Mouse (Mus musculus) kidney, embryonic 16.5 days (tissue): ENCODE data around the gene Gm17387. TPM values are rescaled to one million over a fixed set of nuclear protein-coding genes. Genes with fewer than 3 reads are reported as not detected.
"Not testable (repeated sequence)": the region's sequence is repeated elsewhere in the genome, so short reads cannot be mapped to it uniquely, and the experiment has no call there.

ENCODE experiments used
- ATAC-seq: fragments of 200-750 bp; cut with Nextera tagmentation; 2 replicates; pipeline ENCODE4 v1.8.0; 2017; ENCODE audit warnings: moderate TSS enrichment; ENCODE audit not compliant: low FRiP score, low TSS enrichment
- H3K27ac ChIP-seq: fragments of 300-500 bp; sonication (generic); 2 replicates; pipeline ENCODE4 v1.5.1; 2014; ENCODE audit warnings: low read length
- H3K27me3 ChIP-seq: fragments of 300-500 bp; sonication (generic); 2 replicates; pipeline ENCODE4 v1.6.1; 2014; ENCODE audit warnings: low read length, control low read depth, mixed read lengths; ENCODE audit not compliant: insufficient read depth
- H3K36me3 ChIP-seq: fragments of 300-500 bp; sonication (generic); 2 replicates; pipeline ENCODE4 v1.6.1; 2014; ENCODE audit warnings: low read length, control low read depth, mixed read lengths; ENCODE audit not compliant: insufficient read depth
- H3K4me1 ChIP-seq: fragments of 300-500 bp; sonication (generic); 2 replicates; pipeline ENCODE4 v1.6.1; 2014; ENCODE audit warnings: low read length, control low read depth, mixed read lengths; ENCODE audit not compliant: insufficient read depth
- H3K4me2 ChIP-seq: fragments of 300-500 bp; sonication (generic); replicated peaks from 2 replicates; pipeline ENCODE4 v1.6.1; 2014; ENCODE audit warnings: low read depth, low read length
- H3K4me3 ChIP-seq: fragments of 300-500 bp; sonication (generic); 2 replicates; pipeline ENCODE4 v1.5.1; 2014; ENCODE audit warnings: mild to moderate bottlenecking, low read length
- H3K9ac ChIP-seq: fragments of 300-500 bp; sonication (generic); replicated peaks from 2 replicates; pipeline ENCODE4 v1.6.1; 2014; ENCODE audit warnings: low read length
- H3K9me3 ChIP-seq: fragments of 300-500 bp; sonication (generic); 2 replicates; pipeline ENCODE4 v1.6.1; 2016; ENCODE audit warnings: low read length, control low read depth
- WGBS: fragments of 180-500 bp; shearing (Covaris S2); extraction: QIAGEN DNeasy Blood & Tissue Kit; methylation state at CpG from one replicate; pipeline ENCODE4 v1.1.7; 2014; 5-methylcytosine and 5-hydroxymethylcytosine counted together
- polyA plus RNA-seq: library from polyadenylated mRNA; unstranded; fragments of >200 nt; fragmentation: Nextera tagmentation; extraction: Ambion mirVana; gene quantifications from 2 replicates; pipeline ENCODE4 v1.2.1, GENCODE M21; 2015

Gene Gm17387
- polyA plus RNA-seq, 1 experiment from 2014 or later: not detected

DNA sequence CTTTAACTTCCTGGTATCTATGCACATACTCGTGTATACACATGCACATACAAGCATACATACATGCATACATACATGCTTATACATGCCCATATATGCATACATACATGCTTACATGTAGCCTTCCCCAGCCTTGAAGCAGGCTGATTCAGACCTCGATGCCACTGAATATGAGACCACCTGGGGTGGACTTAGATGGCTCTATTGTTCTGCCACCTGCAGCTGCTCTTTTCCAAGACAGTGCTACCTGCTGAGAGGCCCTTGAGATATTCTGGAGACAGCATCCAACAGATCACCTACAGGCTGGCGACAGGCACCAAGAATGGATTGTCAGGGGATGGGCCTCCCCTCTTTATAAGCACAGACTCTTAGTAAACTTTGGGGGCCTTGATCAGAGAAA is 1.5 kb downstream of the Gm17387 start:
- peaks cover 7% of the 10 kb centered on the region; the same call in 1 of the 2 replicates for H3K4me1 ChIP-seq
- no peaks in the 10 kb centered on the region for H3K36me3 ChIP-seq
- no peak overlapping the region for H3K9ac ChIP-seq
- no peaks in the 10 kb centered on the region for H3K9me3 ChIP-seq
- no peak overlapping the region for H3K27ac ChIP-seq
- no peak for ATAC-seq
- H3K27me3 ChIP-seq: no peaks in the 10 kb centered on the region
- WGBS: 62% methylated on average over 3 of the region's 3 CpGs
- H3K4me3 ChIP-seq: no peak overlapping the region
- H3K4me2 ChIP-seq: no peak overlapping the region

DNA sequence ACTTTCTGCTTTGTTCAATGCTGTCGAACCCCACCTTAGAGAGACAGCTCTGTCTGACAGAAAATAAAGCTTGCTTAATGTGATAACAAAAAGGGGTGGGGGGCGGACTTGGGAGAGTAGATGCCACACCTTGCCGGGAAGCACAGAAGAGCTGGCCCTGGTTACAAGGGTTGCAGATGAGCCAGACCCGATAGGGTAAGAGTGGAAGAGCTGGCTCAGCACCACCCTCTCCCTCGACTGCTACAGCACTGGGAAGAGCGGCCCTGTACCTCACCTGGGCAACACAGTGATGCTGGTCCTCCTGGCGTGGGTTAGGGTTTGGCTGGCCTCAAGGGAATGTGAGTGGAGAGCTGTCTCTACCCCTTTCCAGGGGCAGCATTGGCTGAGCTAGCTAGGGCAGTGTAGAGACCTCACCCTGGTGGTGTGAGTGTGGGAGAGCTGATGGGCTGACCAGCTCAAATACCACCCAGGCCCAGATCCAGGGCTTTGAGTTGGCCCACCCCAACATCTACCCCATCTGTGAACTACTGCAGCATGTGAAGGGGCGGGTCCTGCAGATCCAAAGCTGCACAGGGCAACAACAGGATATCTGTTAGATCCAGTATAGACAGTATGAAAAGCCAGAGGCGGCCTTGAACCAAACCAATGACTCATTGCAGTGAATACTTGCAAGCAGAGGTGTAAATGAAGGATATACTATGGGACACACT is 3.7 kb downstream of the Gm17387 start:
- no peaks in the 10 kb centered on the region for H3K36me3 ChIP-seq
- no peak overlapping the region for H3K4me3 ChIP-seq
- H3K9me3 ChIP-seq: no peaks in the 10 kb centered on the region
- H3K27ac ChIP-seq: no peak overlapping the region
- ATAC-seq: no peak
- H3K4me2 ChIP-seq: no peak overlapping the region
- no peaks in the 10 kb centered on the region for H3K27me3 ChIP-seq
- no peaks in the 10 kb centered on the region for H3K4me1 ChIP-seq
- WGBS: 76% methylated on average over 9 of the region's 9 CpGs
- no peak overlapping the region for H3K9ac ChIP-seq

DNA sequence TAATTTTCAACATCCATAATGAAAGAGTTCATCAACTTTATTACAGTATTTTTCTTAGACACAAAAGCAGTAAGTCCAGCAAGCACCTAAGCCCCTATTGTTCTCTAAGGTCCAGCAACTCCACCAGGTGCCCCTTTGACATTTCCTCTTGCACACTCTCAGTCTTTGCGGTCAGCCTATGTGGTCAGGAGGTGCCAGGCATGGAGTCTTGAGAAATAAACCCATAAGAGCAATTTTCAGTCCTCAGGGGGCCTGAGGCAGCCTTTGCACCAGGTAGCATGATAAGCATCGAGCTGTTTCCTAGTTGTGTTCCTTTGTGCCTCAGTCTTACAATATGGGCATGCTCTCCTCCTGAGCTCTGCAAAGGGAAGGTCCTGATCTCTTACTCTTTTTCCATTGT is 7.7 kb downstream of the Gm17387 start:
- not testable (repeated sequence) for H3K27ac ChIP-seq, H3K27me3 ChIP-seq, H3K4me1 ChIP-seq, H3K4me2 ChIP-seq, H3K4me3 ChIP-seq, H3K9me3 ChIP-seq, ATAC-seq, H3K36me3 ChIP-seq, H3K9ac ChIP-seq
- WGBS: 67% methylated on average over 1 of the region's 2 CpGs

DNA sequence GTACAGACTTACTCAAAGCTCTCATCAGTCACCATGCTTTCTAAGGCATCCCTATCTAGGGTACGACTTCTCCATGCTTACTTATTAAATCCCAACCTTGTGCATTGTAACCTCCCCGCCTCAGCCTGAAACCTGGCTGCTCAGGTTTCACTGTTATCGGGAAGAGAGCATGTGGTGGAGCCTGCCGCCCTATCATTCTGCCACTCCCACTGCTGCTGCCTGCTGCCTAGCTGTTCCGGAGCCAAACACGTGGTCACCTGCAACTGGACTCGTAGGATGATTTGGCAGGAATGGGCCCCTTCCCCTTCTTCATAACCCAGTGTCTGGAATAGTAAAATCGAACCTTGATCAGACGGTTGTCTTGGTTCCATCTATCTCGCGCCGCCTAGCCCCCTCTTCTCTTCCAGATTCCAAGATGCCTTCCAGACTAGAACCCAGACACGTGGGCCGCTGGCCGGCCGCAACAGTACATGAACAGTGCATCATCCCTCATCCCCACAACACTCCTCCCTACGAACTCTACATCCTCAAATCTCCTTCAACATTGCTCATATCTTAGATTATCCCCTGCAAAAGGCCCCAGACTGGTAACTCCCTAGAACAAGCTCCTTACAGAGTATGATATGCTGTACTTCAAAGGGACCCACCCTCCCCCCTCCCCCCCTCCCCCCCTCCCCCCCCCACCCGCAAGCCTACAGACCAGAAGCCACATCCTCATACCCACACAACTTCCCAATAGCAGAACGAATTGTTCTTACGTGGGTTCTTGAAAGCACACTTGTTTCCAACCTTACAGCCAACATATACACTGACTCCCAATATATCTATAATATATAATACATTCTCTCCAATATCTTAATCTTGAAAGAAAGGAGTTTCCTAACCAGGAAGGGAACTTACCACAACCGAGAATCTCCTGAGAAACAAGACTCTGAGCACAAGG is 9.4 kb downstream of the Gm17387 start:
- Histone ChIP-seq H3K4me2 (no peak overlapping the region), H3K9me3 (no peaks in the 10 kb centered on the region), H3K4me1 (peaks cover 3% of the 10 kb centered on the region; the same call in 1 of the 2 replicates), H3K27ac (no peak overlapping the region), H3K4me3 (no peak overlapping the region), H3K9ac (no peak overlapping the region), H3K27me3 (no peaks in the 10 kb centered on the region), H3K36me3 (no peaks in the 10 kb centered on the region)
- WGBS: 64% methylated on average over 20 of the region's 21 CpGs
- ATAC-seq: no peak

DNA sequence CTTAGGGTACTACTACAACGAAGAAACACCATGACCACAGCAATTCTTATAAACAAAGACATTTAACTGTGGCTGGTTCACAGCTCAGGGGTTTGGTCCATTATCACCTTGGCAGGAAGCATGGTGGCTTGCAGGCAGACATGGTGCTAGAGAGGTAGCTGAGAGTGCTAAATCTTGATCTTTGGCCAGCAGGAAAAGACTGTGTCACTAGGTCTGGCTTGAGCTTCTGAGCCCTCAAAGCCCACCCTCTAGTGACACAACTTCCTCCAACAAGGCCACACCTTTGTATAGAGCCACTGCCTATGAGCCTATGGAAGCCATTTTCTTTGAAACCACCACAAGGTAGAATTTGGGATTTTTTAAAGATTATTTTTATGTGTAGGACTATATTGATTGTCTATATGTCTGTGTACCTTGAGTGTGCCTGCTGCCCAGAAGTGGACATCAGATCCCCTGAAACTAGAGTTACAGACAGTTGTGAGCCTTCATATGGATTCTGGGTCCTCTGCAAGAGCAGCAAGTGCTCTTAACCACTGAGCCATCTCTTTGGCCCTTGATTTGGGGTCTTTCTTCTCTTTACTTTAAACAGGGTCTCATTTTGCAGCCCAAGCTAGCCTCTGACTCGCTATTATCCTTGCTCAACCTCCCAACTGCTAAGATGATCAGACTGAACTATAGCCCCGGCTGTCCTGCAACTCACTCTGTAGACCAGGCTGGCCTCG is 10.6 kb downstream of the Gm17387 start:
- H3K9ac ChIP-seq: no peak overlapping the region
- H3K27ac ChIP-seq: no peak overlapping the region
- H3K4me1 ChIP-seq: peaks cover 3% of the 10 kb centered on the region; the same call in 1 of the 2 replicates
- no peak for ATAC-seq
- no peaks in the 10 kb centered on the region for H3K36me3 ChIP-seq
- no peak overlapping the region for H3K4me3 ChIP-seq
- H3K9me3 ChIP-seq: no peaks in the 10 kb centered on the region
- H3K27me3 ChIP-seq: no peaks in the 10 kb centered on the region
- 88% methylated on average over 4 of the region's 4 CpGs for WGBS
- H3K4me2 ChIP-seq: no peak overlapping the region

DNA sequence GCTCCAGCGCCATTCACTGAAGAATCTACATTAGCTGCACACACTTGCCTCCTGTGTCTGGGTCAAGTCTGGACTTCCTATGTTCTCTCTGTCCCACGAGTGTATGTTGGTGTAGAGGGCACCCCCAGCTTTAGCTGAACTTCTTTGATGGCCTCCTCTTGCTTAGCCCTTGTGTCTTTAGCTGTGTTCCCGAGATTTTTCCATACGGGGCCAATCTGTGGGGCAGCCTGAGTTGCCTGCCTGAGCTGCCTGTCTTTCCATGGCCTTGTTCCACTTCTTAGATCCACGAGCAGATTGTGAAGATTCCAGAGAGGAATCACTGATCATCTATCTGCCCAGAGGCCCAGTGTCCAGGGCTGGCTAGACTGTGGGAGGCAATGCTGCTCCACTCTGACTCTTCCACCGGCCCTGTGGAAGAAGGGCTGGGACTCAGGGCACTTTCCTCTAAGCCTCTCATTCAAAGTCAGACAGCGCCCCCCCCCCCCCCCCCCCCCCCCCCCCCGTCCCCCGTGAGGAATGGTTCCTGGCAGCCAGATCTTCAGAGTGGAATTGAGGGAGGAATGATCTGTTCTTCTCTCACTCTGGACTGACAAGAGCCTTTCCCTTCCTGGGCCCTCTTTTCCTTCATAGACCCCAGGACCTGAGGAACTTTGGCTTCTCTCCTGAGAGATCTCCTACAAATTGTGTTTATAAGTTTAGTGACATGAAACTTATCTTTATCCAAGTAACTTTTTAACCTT is 12.1 kb downstream of the Gm17387 start:
- ATAC-seq: 0 out of 2 replicates have a peak, but pooled peaks have one; percentile 37
- Histone ChIP-seq H3K9me3 (no peaks in the 10 kb centered on the region), H3K4me2 (no peak overlapping the region; the same call in 1 of the 2 replicates)

DNA sequence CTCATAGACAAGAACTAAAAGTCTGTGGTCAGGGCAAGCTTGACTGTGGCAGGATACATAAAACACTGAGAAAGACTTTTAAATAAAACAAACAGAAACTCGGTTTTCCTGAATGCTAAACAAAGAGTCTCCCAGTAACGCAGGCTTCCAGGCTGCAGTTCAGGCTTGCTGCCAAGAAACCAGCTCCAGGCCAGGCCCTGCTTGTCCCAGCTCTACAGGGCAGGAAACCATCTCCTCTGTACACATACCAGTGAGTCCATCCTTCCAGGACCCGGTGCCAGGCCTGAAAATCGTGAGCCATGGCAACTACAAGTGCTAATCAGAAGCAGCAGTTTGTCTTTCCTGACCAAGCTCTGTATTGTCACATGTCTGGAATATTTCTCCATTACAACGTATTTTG is 12.7 kb downstream of the Gm17387 start:
- Histone ChIP-seq H3K4me2 (no peak overlapping the region), H3K27me3 (no peaks in the 10 kb centered on the region), H3K9me3 (no peaks in the 10 kb centered on the region), H3K27ac (peak overlapping the region; percentile 89), H3K4me3 (no peak overlapping the region), H3K9ac (no peak overlapping the region), H3K36me3 (no peaks in the 10 kb centered on the region), H3K4me1 (peaks cover 5% of the 10 kb centered on the region; the same call in 1 of the 2 replicates)
- 29% methylated on average over 5 of the region's 5 CpGs for WGBS
- ATAC-seq: peak; percentile 83

More for the DNA sequence above, 12.1 kb downstream of the Gm17387 start:
- peaks cover 3% of the 10 kb centered on the region; the same call in 1 of the 2 replicates for H3K4me1 ChIP-seq
- H3K27me3 ChIP-seq: no peaks in the 10 kb centered on the region
- peak overlapping the region; percentile 4; the same call in 1 of the 2 replicates for H3K9ac ChIP-seq
- no peak overlapping the region for H3K4me3 ChIP-seq
- 36% methylated on average over 6 of the region's 9 CpGs for WGBS
- H3K27ac ChIP-seq: peak overlapping the region; percentile 89
- no peaks in the 10 kb centered on the region for H3K36me3 ChIP-seq

DNA sequence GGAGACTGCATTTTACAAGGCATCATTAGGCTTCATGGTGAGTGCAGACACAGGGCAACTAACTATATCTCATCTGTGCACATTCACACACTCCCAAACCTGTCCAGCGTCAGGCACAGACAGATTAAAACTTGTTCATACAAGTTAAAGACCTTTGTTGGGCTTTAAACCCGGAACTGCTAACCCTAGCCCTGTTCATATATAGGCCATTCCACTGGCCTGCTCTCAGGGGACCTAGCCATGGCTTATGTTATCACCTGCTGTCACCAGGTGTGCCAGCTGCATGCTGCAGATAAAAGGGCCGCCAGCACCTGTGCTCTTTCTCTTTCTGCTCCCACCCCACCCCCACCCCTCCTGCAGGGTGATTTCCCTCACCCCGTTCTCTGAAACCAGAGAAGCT is 13.6 kb downstream of the Gm17387 start:
- Histone ChIP-seq H3K9me3 (no peaks in the 10 kb centered on the region), H3K4me2 (no peak overlapping the region), H3K9ac (no peak overlapping the region), H3K4me1 (peaks cover 14% of the 10 kb centered on the region; the same call in 1 of the 2 replicates), H3K36me3 (no peaks in the 10 kb centered on the region), H3K27ac (no peak overlapping the region), H3K4me3 (no peak overlapping the region), H3K27me3 (no peaks in the 10 kb centered on the region)
- 39% methylated on average over 4 of the region's 4 CpGs for WGBS
- ATAC-seq: no peak
